In genomic region chr13:93606868-93607578, GRCm38 (mm10) we compare ENCODE assay signal across 16 mouse cellular contexts. TPM values are rescaled to one million over a fixed set of nuclear protein-coding genes. Genes with fewer than 3 reads are reported as not detected.
DNase-seq lines count a peak whose midpoint lies in the region; ATAC-seq and TF ChIP-seq lines count a peak whose summit lies in the region.
"Had no signal": no experiment of that assay in that cellular context is flagged by ENCODE, and none has a peak within 500 bp of the region (broad histone marks: within the 10 kb centered on the region; RNA-seq: fewer than 3 reads in every experiment).

No protein-coding gene starts in this region.

- H3K9me3 ChIP-seq in embryonic facial prominence, embryonic 14.5 days (ENCODE audit: control insufficient read depth, low read length): no peaks in the 10 kb centered on the region
- no peaks in the 10 kb centered on the region for H3K9me3 ChIP-seq in embryonic facial prominence, embryonic 10.5 days
- no peaks in the 10 kb centered on the region for H3K9me3 ChIP-seq in lung, postnatal 0 days (ENCODE audit: low read length)
- H3K9me3 ChIP-seq: embryonic facial prominence, embryonic 13.5 days; heart, embryonic 10.5 days; limb, embryonic 15.5 days; neural tube, embryonic 12.5 days had no signal

- no peaks in the 10 kb centered on the region for H3K27me3 ChIP-seq in embryonic facial prominence, embryonic 14.5 days (replicated peaks; ENCODE audit: control insufficient read depth, insufficient read depth, low read length)
- H3K27me3 ChIP-seq in embryonic facial prominence, embryonic 10.5 days (replicated peaks; ENCODE audit: low read depth, poor library complexity, severe bottlenecking): no peaks in the 10 kb centered on the region
- no peaks in the 10 kb centered on the region for H3K27me3 ChIP-seq in lung, postnatal 0 days (replicated peaks; ENCODE audit: insufficient read depth, low read length)
- H3K27me3 ChIP-seq in thymus, adult 2 months (ENCODE audit: control insufficient read depth, insufficient read depth, low read length): no peaks in the 10 kb centered on the region
- H3K27me3 ChIP-seq: embryonic facial prominence, embryonic 13.5 days; limb, embryonic 15.5 days; neural tube, embryonic 12.5 days had no signal

- no peak overlapping the region for H3K4me2 ChIP-seq in embryonic facial prominence, embryonic 14.5 days (ENCODE audit: low read depth, low read length)
- H3K4me2 ChIP-seq in lung, postnatal 0 days (replicated peaks; ENCODE audit: low read depth, low read length): no peak overlapping the region
- H3K4me2 ChIP-seq: embryonic facial prominence, embryonic 13.5 days; hindbrain, embryonic 14.5 days; limb, embryonic 15.5 days; neural tube, embryonic 12.5 days had no signal

- no peak overlapping the region for H3K9ac ChIP-seq in embryonic facial prominence, embryonic 14.5 days (ENCODE audit: low read depth, low read length)
- no peak overlapping the region for H3K9ac ChIP-seq in lung, postnatal 0 days (replicated peaks; ENCODE audit: low read depth)
- H3K9ac ChIP-seq: embryonic facial prominence, embryonic 13.5 days; hindbrain, embryonic 14.5 days; limb, embryonic 15.5 days; neural tube, embryonic 12.5 days had no signal

- no peak for TF ChIP-seq EP300 in lung, postnatal 0 days (IDR thresholded peaks at IDR 0.05)

- peak; percentile 63; the same call in 1 of the 2 replicates for ATAC-seq in embryonic facial prominence, embryonic 14.5 days (ENCODE audit: low read depth)
- ATAC-seq in lung, postnatal 0 days: no peak

- H3K4me1 ChIP-seq in embryonic facial prominence, embryonic 14.5 days (ENCODE audit: control insufficient read depth, insufficient read depth, low read length): no peaks in the 10 kb centered on the region; the same call in 1 of the 2 replicates
- H3K4me1 ChIP-seq in embryonic facial prominence, embryonic 10.5 days: 0 out of 2 replicates have a peak, but pooled peaks cover 1% of the 10 kb centered on the region
- H3K4me1 ChIP-seq in lung, postnatal 0 days (ENCODE audit: insufficient read depth, low read depth, low read length): no peaks in the 10 kb centered on the region
- no peaks in the 10 kb centered on the region for H3K4me1 ChIP-seq in thymus, adult 2 months (replicated peaks; ENCODE audit: control insufficient read depth, insufficient read depth, low read length)
- H3K4me1 ChIP-seq: neural tube, embryonic 12.5 days had no signal

- intact Hi-C loops in left cerebral cortex, postnatal 4 days (cut with DNase I): loop anchor here (10.0 kb wide), 1 partner anchor 112 kb away; the partner anchor contains the start of gene Jmy

- H3K27ac ChIP-seq in embryonic facial prominence, embryonic 14.5 days (replicated peaks; ENCODE audit: low read depth, low read length): no peak overlapping the region
- no peak overlapping the region for H3K27ac ChIP-seq in embryonic facial prominence, embryonic 10.5 days (replicated peaks)
- H3K27ac ChIP-seq in lung, postnatal 0 days (ENCODE audit: low read length): no peak overlapping the region
- no peak overlapping the region for H3K27ac ChIP-seq in thymus, adult 2 months (ENCODE audit: control insufficient read depth, insufficient read depth, low read length)
- H3K27ac ChIP-seq: embryonic facial prominence, embryonic 13.5 days; heart, embryonic 10.5 days; hindbrain, embryonic 14.5 days; limb, embryonic 15.5 days; neural tube, embryonic 12.5 days had no signal

- TF ChIP-seq POLR2A in thymus, adult 2 months (IDR thresholded peaks at IDR 0.05; ENCODE audit: control insufficient read depth, extremely low read depth, insufficient read depth, low read length, poor library complexity): no peak

- no peak for TF ChIP-seq CTCF in lung, postnatal 0 days (IDR thresholded peaks at IDR 0.05)
- TF ChIP-seq CTCF in thymus, adult 2 months (IDR thresholded peaks at IDR 0.05; ENCODE audit: borderline replicate concordance, control insufficient read depth, extremely low read depth, insufficient read depth, low read length, poor library complexity): no peak

- 67% methylated on average over 13 of the region's 13 CpGs for WGBS in embryonic facial prominence, embryonic 14.5 days
- 79% methylated on average over 13 of the region's 13 CpGs for WGBS in embryonic facial prominence, embryonic 10.5 days
- WGBS in lung, postnatal 0 days: 54% methylated on average over 13 of the region's 13 CpGs
- WGBS in thymus, adult 2 months: 94% methylated on average over 13 of the region's 13 CpGs

- H3K4me3 ChIP-seq in embryonic facial prominence, embryonic 14.5 days (ENCODE audit: low read depth, low read length): no peak overlapping the region
- no peak overlapping the region for H3K4me3 ChIP-seq in embryonic facial prominence, embryonic 10.5 days
- no peak overlapping the region for H3K4me3 ChIP-seq in lung, postnatal 0 days (ENCODE audit: low read depth, low read length)
- no peak overlapping the region for H3K4me3 ChIP-seq in thymus, adult 2 months (ENCODE audit: control insufficient read depth, insufficient read depth, low read length)
- H3K4me3 ChIP-seq: embryonic facial prominence, embryonic 13.5 days; heart, embryonic 10.5 days; limb, embryonic 15.5 days; neural tube, embryonic 12.5 days had no signal

- peak; percentile 38 for DNase-seq in embryonic facial prominence, embryonic 14.5 days (ENCODE audit: low spot score)
- no peak for DNase-seq in embryonic facial prominence, embryonic 10.5 days (ENCODE audit: low spot score)
- DNase-seq in lung, postnatal 10 days: peak; percentile 24
- no peak for DNase-seq in lung, postnatal 0 days (ENCODE audit: low spot score)
- DNase-seq in kidney, adult 18-20 months: peak; percentile 79
- peak; percentile 11 for DNase-seq in left cerebral cortex, postnatal 4 days
- DNase-seq in thymus, adult 2 months: no peak
- DNase-seq in gastrocnemius, postnatal 10 days: no peak
- DNase-seq: cerebellum, adult 11-12 months had no signal

- no peaks in the 10 kb centered on the region for H3K36me3 ChIP-seq in embryonic facial prominence, embryonic 14.5 days (ENCODE audit: control insufficient read depth, insufficient read depth, low read length)
- H3K36me3 ChIP-seq in embryonic facial prominence, embryonic 10.5 days (replicated peaks): no peaks in the 10 kb centered on the region
- no peaks in the 10 kb centered on the region for H3K36me3 ChIP-seq in lung, postnatal 0 days (ENCODE audit: insufficient read depth, low read length)
- no peaks in the 10 kb centered on the region for H3K36me3 ChIP-seq in thymus, adult 2 months (ENCODE audit: control insufficient read depth, insufficient read depth, low read length)
- H3K36me3 ChIP-seq: embryonic facial prominence, embryonic 13.5 days; heart, embryonic 10.5 days; limb, embryonic 15.5 days; neural tube, embryonic 12.5 days had no signal

RNA-seq across cellular contexts. Expression of gene Bhmt, which starts 30.7 kb away (rescaled TPM):
- 0.08 TPM in 1 of 2 replicates, not detected in the other for polyA plus RNA-seq in embryonic facial prominence, embryonic 14.5 days (2014; fragmentation: Nextera tagmentation; extraction: Ambion mirVana)
- polyA plus RNA-seq in embryonic facial prominence, embryonic 10.5 days (2016; fragmentation: Nextera tagmentation; extraction: Ambion mirVana): 0.21 TPM in 1 of 2 replicates, not detected in the other
- polyA plus RNA-seq in lung, postnatal 0 days (2015; fragmentation: Nextera tagmentation; extraction: Ambion mirVana): 0.15 and 0.18 TPM in 2 replicates
- total RNA-seq in left cerebral cortex, postnatal 4 days (2021): not detected
- 0.07 and 1.2 TPM in 2 replicates for polyA plus RNA-seq in thymus, adult 2 months (2012; rRNA removed)
- total RNA-seq in gastrocnemius, postnatal 10 days (2021): under 1 TPM in 1 of 2 experiments, not detected in 1; 0.54 TPM
- total RNA-seq: megakaryocyte progenitor cell, adult 5-6 weeks had no signal
- polyA plus RNA-seq: C2C12; embryonic facial prominence, embryonic 13.5 days; neural tube, embryonic 12.5 days had no signal

Comparison
In these comparisons a context has a peak if more than half of its experiments do, and no peak if none do; other contexts are left out.
1. DNase-seq: peak in embryonic facial prominence, embryonic 14.5 days (single experiment), lung, postnatal 10 days (single experiment), kidney, adult 18-20 months (single experiment) and left cerebral cortex, postnatal 4 days (single experiment); none in embryonic facial prominence, embryonic 10.5 days (single experiment), lung, postnatal 0 days (single experiment), thymus, adult 2 months (single experiment) and gastrocnemius, postnatal 10 days (single experiment).